Mouse (Mus musculus): ENCODE measurements around the gene Ankrd24.
A peak's percentile ranks its signal among the peaks of the same experiment; 100 is the strongest.

Ankrd24 gene

GRCm38 (mm10) chr10:81628390-81628789, at the start of gene Ankrd24:
Gene Ankrd24 (plus strand): TSS chr10:81628540.
- DNase-seq: no peak

- DNase-seq: no peak
Observed at GRCm38 (mm10) chr10:81579967-81580366, 48.4 kb upstream of the Ankrd24 start.

- DNase-seq: peak; percentile 56 to 59
Observed at GRCm38 (mm10) chr10:81580441-81581070, 47.8 kb upstream of the Ankrd24 start.

- no peak for DNase-seq
Observed at GRCm38 (mm10) chr10:81583347-81583746, 45.0 kb upstream of the Ankrd24 start.

GRCm38 (mm10) chr10:81588739-81589138, 39.6 kb upstream of the Ankrd24 start:
- no peak for DNase-seq

- DNase-seq: no peak
Observed at GRCm38 (mm10) chr10:81591846-81592245, 36.5 kb upstream of the Ankrd24 start.

GRCm38 (mm10) chr10:81592631-81593030, 35.7 kb upstream of the Ankrd24 start:
- no peak for DNase-seq

- DNase-seq: no peak
Observed at GRCm38 (mm10) chr10:81593223-81593622, 35.1 kb upstream of the Ankrd24 start.

- DNase-seq: no peak
Observed at GRCm38 (mm10) chr10:81593935-81594334, 34.4 kb upstream of the Ankrd24 start.

GRCm38 (mm10) chr10:81595599-81595998, 32.7 kb upstream of the Ankrd24 start:
- no peak for DNase-seq

- no peak for DNase-seq
Observed at GRCm38 (mm10) chr10:81596611-81597010, 31.7 kb upstream of the Ankrd24 start.

GRCm38 (mm10) chr10:81597137-81597950, 31.0 kb upstream of the Ankrd24 start:
- DNase-seq: no peak

GRCm38 (mm10) chr10:81598342-81598741, 30.0 kb upstream of the Ankrd24 start:
- no peak for DNase-seq

- DNase-seq: no peak
Observed at GRCm38 (mm10) chr10:81598871-81599270, 29.5 kb upstream of the Ankrd24 start.

- no peak for DNase-seq
Observed at GRCm38 (mm10) chr10:81599630-81600029, 28.7 kb upstream of the Ankrd24 start.

- DNase-seq: no peak
Observed at GRCm38 (mm10) chr10:81600096-81600495, 28.2 kb upstream of the Ankrd24 start.

GRCm38 (mm10) chr10:81600738-81601203, 27.6 kb upstream of the Ankrd24 start, which contains the start of gene Tle6:
Gene Tle6 (minus strand): TSS chr10:81601073.
- DNase-seq: peak; percentile 92 to 93

GRCm38 (mm10) chr10:81601396-81601905, 26.9 kb upstream of the Ankrd24 start:
- DNase-seq: no peak

- DNase-seq: peak; percentile 52 to 53
Observed at GRCm38 (mm10) chr10:81602741-81603151, 25.6 kb upstream of the Ankrd24 start.

- peak; percentile 20 to 29 for DNase-seq
Observed at GRCm38 (mm10) chr10:81604019-81604967, 24.0 kb upstream of the Ankrd24 start.

GRCm38 (mm10) chr10:81604968-81605665, 23.2 kb upstream of the Ankrd24 start:
- peak; percentile 84 to 85 for DNase-seq

GRCm38 (mm10) chr10:81605666-81605973, 22.7 kb upstream of the Ankrd24 start:
- no peak for DNase-seq
